Mouse (Mus musculus): Measurements from ENCODE around the gene Taar7b. TPM values are rescaled to one million over a fixed set of nuclear protein-coding genes. Genes with fewer than 3 reads are reported as not detected.

Taar7b gene
- polyA plus RNA-seq (2014; fragmentation: Nextera tagmentation; extraction: Ambion mirVana) = not detected in 2 replicates

DNA sequence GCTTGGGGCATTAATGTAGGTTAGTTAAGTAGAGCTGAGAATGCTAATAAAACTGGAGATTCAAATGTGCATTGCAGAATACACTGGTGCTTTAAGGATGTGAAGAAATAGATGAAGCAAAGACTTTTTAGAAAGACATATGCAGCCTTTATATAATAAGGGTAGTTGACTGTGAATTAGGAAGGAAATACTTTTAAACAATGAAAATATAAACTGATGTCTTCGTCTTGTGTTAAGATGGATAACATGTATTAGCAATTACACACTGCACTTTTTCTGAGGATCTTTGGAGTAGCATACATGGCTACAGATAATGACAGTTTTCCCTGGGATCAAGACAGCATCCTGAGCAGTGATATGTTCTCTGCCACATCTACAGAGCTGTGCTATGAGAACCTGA, at the start of gene Taar7b:
TSS of gene Taar7b (plus strand) at position 301 of the 400 bp plus-strand sequence.
- ATAC-seq (ENCODE audit: low read depth) = no peak
- no peaks in the 10 kb centered on the region for H3K9me3 ChIP-seq (ENCODE audit: control insufficient read depth, low read length)
- WGBS = 83% methylated on average over 1 of the region's 1 CpGs

DNA sequence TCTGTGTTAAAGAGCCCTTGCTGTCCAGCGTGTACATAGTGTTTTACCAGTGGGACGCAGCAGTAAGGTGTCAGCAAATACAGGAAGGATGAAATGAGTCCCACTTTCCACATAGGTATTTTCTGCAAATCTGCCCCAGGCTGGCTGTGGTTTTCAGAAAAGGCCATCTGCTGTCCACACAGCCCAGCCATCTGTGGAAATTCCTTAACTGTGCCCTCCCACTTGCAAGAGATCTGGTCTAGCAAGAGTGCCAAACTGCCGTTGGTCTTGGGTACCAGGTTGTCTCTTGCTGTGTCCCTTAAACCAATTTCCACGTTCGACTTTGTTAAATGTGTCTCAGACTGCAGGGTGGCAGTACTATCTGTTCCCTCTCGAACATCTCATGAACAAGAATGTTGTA, 48.0 kb upstream of the Taar7b start:
- H3K4me3 ChIP-seq (ENCODE audit: low read depth, low read length) = no peak overlapping the region
- H3K4me2 ChIP-seq (ENCODE audit: low read depth, low read length) = no peak overlapping the region
- no peak overlapping the region for H3K9ac ChIP-seq (replicated peaks; ENCODE audit: low read depth, low read length)
- 85% methylated on average over 6 of the region's 6 CpGs for WGBS
- H3K27me3 ChIP-seq (ENCODE audit: control insufficient read depth, insufficient read depth, low read length) = no peaks in the 10 kb centered on the region
- no peaks in the 10 kb centered on the region for H3K9me3 ChIP-seq (ENCODE audit: control insufficient read depth, low read length)
- no peaks in the 10 kb centered on the region for H3K36me3 ChIP-seq (ENCODE audit: control insufficient read depth, insufficient read depth, low read length)
- no peak overlapping the region for H3K27ac ChIP-seq (ENCODE audit: low read depth, low read length)
- ATAC-seq (ENCODE audit: low read depth) = no peak
- no peaks in the 10 kb centered on the region for H3K4me1 ChIP-seq (ENCODE audit: control insufficient read depth, insufficient read depth, low read length)

More for the DNA sequence above, at the start of gene Taar7b:
- Histone ChIP-seq H3K36me3 (ENCODE audit: control insufficient read depth, insufficient read depth, low read length) (no peaks in the 10 kb centered on the region), H3K4me1 (ENCODE audit: control insufficient read depth, insufficient read depth, low read length) (no peaks in the 10 kb centered on the region), H3K4me3 (ENCODE audit: low read depth, low read length) (no peak within 1 kb of the TSS), H3K27me3 (ENCODE audit: control insufficient read depth, insufficient read depth, low read length) (no peaks in the 10 kb centered on the region), H3K27ac (ENCODE audit: low read depth, low read length) (no peak within 1 kb of the TSS), H3K4me2 (ENCODE audit: low read depth, low read length) (no peak within 1 kb of the TSS), H3K9ac (replicated peaks; ENCODE audit: low read depth, low read length) (no peak within 1 kb of the TSS)

DNA sequence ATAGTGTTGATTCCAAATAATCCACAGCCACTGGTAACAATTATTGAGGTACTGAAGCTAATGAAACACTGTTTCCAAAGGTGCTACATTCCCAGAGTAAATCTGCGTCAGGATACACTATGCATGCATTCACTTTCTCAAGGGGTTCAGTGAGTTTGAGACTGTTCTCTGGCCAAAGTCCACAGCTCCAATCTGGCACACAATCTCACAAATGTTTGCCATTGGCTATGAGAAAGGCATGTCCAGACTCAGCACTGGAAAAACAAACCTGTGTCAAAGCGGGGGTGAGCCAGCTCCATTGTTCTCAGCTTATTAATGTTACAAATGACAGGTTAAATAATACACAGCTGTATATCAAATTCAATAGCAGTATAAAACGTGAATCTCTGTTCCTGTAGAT, 40.7 kb upstream of the Taar7b start:
- H3K9me3 ChIP-seq (ENCODE audit: control insufficient read depth, low read length) = no peaks in the 10 kb centered on the region
- no peak for ATAC-seq (ENCODE audit: low read depth)
- no peak overlapping the region for H3K9ac ChIP-seq (replicated peaks; ENCODE audit: low read depth, low read length)
- no peak overlapping the region for H3K4me3 ChIP-seq (ENCODE audit: low read depth, low read length)
- 71% methylated on average over 3 of the region's 3 CpGs for WGBS
- no peaks in the 10 kb centered on the region for H3K4me1 ChIP-seq (ENCODE audit: control insufficient read depth, insufficient read depth, low read length)
- H3K27ac ChIP-seq (ENCODE audit: low read depth, low read length) = no peak overlapping the region
- H3K27me3 ChIP-seq (ENCODE audit: control insufficient read depth, insufficient read depth, low read length) = no peaks in the 10 kb centered on the region
- no peaks in the 10 kb centered on the region for H3K36me3 ChIP-seq (ENCODE audit: control insufficient read depth, insufficient read depth, low read length)
- H3K4me2 ChIP-seq (ENCODE audit: low read depth, low read length) = no peak overlapping the region

DNA sequence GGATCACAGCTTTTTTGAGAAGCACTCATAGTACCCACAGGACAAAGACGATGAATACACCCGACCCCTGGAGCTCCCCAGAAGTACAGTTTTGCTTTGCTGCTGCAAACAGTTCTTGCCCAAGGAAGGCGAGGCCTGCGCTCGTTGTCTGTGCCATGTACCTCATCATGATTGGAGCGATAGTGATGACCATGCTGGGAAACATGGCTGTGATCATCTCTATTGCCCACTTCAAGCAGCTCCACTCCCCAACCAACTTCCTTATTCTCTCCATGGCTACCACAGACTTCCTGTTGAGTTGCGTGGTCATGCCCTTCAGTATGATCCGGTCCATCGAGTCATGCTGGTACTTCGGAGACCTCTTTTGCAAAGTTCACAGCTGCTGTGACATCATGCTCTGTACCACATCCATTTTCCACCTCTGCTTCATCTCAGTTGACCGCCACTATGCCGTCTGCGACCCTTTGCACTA, 39.3 kb upstream of the Taar7b start, which contains the start of gene Taar4:
TSS of gene Taar4 (plus strand) at position 51 of the 472 bp plus-strand sequence.
- no peak within 1 kb of the TSS for H3K9ac ChIP-seq (replicated peaks; ENCODE audit: low read depth, low read length)
- no peak within 1 kb of the TSS for H3K4me3 ChIP-seq (ENCODE audit: low read depth, low read length)
- no peak within 1 kb of the TSS for H3K4me2 ChIP-seq (ENCODE audit: low read depth, low read length)
- H3K4me1 ChIP-seq (ENCODE audit: control insufficient read depth, insufficient read depth, low read length) = no peaks in the 10 kb centered on the region
- H3K27me3 ChIP-seq (ENCODE audit: control insufficient read depth, insufficient read depth, low read length) = no peaks in the 10 kb centered on the region
- WGBS = 91% methylated on average over 13 of the region's 13 CpGs
- no peak for ATAC-seq (ENCODE audit: low read depth)
- no peak within 1 kb of the TSS for H3K27ac ChIP-seq (ENCODE audit: low read depth, low read length)
- no peaks in the 10 kb centered on the region for H3K36me3 ChIP-seq (ENCODE audit: control insufficient read depth, insufficient read depth, low read length)
- H3K9me3 ChIP-seq (ENCODE audit: control insufficient read depth, low read length) = no peaks in the 10 kb centered on the region

GRCm38 (mm10) chr10:23963444-23963843, 36.3 kb upstream of the Taar7b start:
- 58% methylated on average over 3 of the region's 3 CpGs for WGBS
- ATAC-seq (ENCODE audit: low read depth) = no peak
- H3K9ac ChIP-seq (replicated peaks; ENCODE audit: low read depth, low read length) = no peak overlapping the region

GRCm38 (mm10) chr10:23964921-23965610, 34.7 kb upstream of the Taar7b start:
- Histone ChIP-seq H3K9me3 (ENCODE audit: control insufficient read depth, low read length) (no peaks in the 10 kb centered on the region), H3K4me1 (ENCODE audit: control insufficient read depth, insufficient read depth, low read length) (no peaks in the 10 kb centered on the region), H3K27ac (ENCODE audit: low read depth, low read length) (no peak overlapping the region), H3K4me3 (ENCODE audit: low read depth, low read length) (no peak overlapping the region), H3K27me3 (ENCODE audit: control insufficient read depth, insufficient read depth, low read length) (no peaks in the 10 kb centered on the region), H3K36me3 (ENCODE audit: control insufficient read depth, insufficient read depth, low read length) (no peaks in the 10 kb centered on the region), H3K9ac (replicated peaks; ENCODE audit: low read depth, low read length) (no peak overlapping the region), H3K4me2 (ENCODE audit: low read depth, low read length) (no peak overlapping the region)
- no peak for ATAC-seq (ENCODE audit: low read depth)
- WGBS = 90% methylated on average over 6 of the region's 6 CpGs

More at GRCm38 (mm10) chr10:23963444-23963843, 36.3 kb upstream of the Taar7b start:
- H3K4me2 ChIP-seq (ENCODE audit: low read depth, low read length) = no peak overlapping the region
- H3K27ac ChIP-seq (ENCODE audit: low read depth, low read length) = no peak overlapping the region
- H3K27me3 ChIP-seq (ENCODE audit: control insufficient read depth, insufficient read depth, low read length) = no peaks in the 10 kb centered on the region
- no peak overlapping the region for H3K4me3 ChIP-seq (ENCODE audit: low read depth, low read length)
- H3K9me3 ChIP-seq (ENCODE audit: control insufficient read depth, low read length) = no peaks in the 10 kb centered on the region
- H3K36me3 ChIP-seq (ENCODE audit: control insufficient read depth, insufficient read depth, low read length) = no peaks in the 10 kb centered on the region
- no peaks in the 10 kb centered on the region for H3K4me1 ChIP-seq (ENCODE audit: control insufficient read depth, insufficient read depth, low read length)

DNA sequence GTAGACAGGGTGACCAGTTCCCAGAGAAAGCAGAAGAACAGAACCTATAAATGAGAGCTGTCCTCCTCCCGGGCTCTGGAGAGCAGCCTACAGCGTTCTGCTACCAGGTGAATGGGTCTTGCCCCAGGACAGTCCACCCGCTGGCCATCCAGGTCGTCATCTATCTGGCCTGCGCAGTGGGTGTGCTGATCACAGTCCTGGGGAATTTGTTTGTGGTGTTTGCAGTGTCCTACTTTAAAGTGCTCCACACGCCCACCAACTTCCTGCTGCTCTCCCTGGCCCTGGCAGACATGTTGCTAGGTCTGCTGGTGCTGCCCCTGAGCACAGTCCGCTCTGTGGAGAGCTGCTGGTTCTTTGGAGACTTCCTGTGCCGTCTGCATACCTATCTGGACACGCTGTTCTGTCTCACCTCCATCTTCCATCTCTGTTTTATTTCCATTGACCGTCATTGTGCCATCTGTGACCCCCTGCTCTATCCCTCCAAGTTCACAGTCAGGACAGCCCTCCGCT, 29.0 kb upstream of the Taar7b start, which contains the start of gene Taar5:
TSS of gene Taar5 (plus strand) at position 51 of the 510 bp plus-strand sequence.
- no peak for ATAC-seq (ENCODE audit: low read depth)
- Histone ChIP-seq H3K27ac (ENCODE audit: low read depth, low read length) (no peak within 1 kb of the TSS), H3K27me3 (ENCODE audit: control insufficient read depth, insufficient read depth, low read length) (no peaks in the 10 kb centered on the region), H3K4me2 (ENCODE audit: low read depth, low read length) (no peak within 1 kb of the TSS), H3K36me3 (ENCODE audit: control insufficient read depth, insufficient read depth, low read length) (no peaks in the 10 kb centered on the region), H3K4me1 (ENCODE audit: control insufficient read depth, insufficient read depth, low read length) (no peaks in the 10 kb centered on the region), H3K4me3 (ENCODE audit: low read depth, low read length) (no peak within 1 kb of the TSS), H3K9me3 (ENCODE audit: control insufficient read depth, low read length) (no peaks in the 10 kb centered on the region), H3K9ac (replicated peaks; ENCODE audit: low read depth, low read length) (no peak within 1 kb of the TSS)
- WGBS = 96% methylated on average over 11 of the region's 11 CpGs

DNA sequence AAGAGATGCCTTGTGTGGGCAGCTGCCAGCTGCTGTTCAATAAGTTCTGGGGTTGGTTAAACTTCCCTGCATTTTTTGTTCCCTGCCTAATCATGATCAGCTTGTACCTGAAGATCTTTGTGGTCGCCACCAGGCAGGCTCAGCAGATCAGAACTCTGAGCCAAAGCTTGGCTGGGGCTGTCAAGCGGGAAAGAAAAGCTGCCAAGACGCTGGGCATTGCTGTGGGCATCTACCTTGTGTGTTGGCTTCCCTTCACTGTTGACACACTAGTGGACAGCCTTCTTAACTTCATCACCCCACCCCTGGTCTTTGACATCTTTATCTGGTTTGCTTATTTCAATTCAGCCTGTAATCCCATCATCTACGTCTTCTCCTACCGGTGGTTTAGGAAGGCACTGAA, 28.5 kb upstream of the Taar7b start:
- ATAC-seq (ENCODE audit: low read depth) = no peak
- H3K9ac ChIP-seq (replicated peaks; ENCODE audit: low read depth, low read length) = no peak overlapping the region
- whole genome bisulfite sequencing = 89% methylated on average over 5 of the region's 5 CpGs
- H3K27me3 ChIP-seq (ENCODE audit: control insufficient read depth, insufficient read depth, low read length) = no peaks in the 10 kb centered on the region
- no peak overlapping the region for H3K4me3 ChIP-seq (ENCODE audit: low read depth, low read length)
- H3K9me3 ChIP-seq (ENCODE audit: control insufficient read depth, low read length) = no peaks in the 10 kb centered on the region
- H3K4me1 ChIP-seq (ENCODE audit: control insufficient read depth, insufficient read depth, low read length) = no peaks in the 10 kb centered on the region
- no peaks in the 10 kb centered on the region for H3K36me3 ChIP-seq (ENCODE audit: control insufficient read depth, insufficient read depth, low read length)
- no peak overlapping the region for H3K27ac ChIP-seq (ENCODE audit: low read depth, low read length)
- H3K4me2 ChIP-seq (ENCODE audit: low read depth, low read length) = no peak overlapping the region

DNA sequence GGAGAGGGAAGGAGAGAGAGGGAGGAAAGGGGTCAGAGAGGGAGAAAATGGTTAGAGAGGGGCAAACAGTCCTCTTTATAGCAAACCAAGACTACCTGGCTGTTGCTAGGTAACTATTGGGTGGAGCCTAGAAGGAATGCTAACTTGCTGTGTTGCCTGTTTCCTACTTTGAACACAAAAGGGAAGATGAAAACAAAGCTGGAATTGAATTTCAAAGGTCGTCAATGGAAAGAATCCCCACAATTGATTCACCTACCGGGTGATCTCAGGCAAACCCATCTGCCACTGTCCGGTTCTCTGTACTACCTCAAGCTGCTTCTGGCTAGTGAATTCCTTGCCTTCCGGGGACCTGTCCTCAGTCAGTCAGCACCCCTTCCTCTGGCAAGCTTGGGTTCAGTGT, 21.8 kb upstream of the Taar7b start:
- Histone ChIP-seq H3K27me3 (ENCODE audit: control insufficient read depth, insufficient read depth, low read length) (no peaks in the 10 kb centered on the region), H3K36me3 (ENCODE audit: control insufficient read depth, insufficient read depth, low read length) (no peaks in the 10 kb centered on the region), H3K4me1 (ENCODE audit: control insufficient read depth, insufficient read depth, low read length) (no peaks in the 10 kb centered on the region), H3K4me3 (ENCODE audit: low read depth, low read length) (no peak overlapping the region), H3K27ac (ENCODE audit: low read depth, low read length) (no peak overlapping the region), H3K9ac (replicated peaks; ENCODE audit: low read depth, low read length) (no peak overlapping the region), H3K9me3 (ENCODE audit: control insufficient read depth, low read length) (no peaks in the 10 kb centered on the region), H3K4me2 (ENCODE audit: low read depth, low read length) (no peak overlapping the region)
- 40% methylated on average over 4 of the region's 4 CpGs for WGBS
- ATAC-seq (ENCODE audit: low read depth) = no peak

All from neural tube, embryonic 14.5 days (tissue).